Mouse (Mus musculus): Measurements from ENCODE around the gene Alox8. TPM values are rescaled to one million over a fixed set of nuclear protein-coding genes. Genes with fewer than 3 reads are reported as not detected.

Alox8 gene
- polyA plus RNA-seq, 1 experiment from 2014 or later, result 0.46 TPM

Other genes with a start within 250 kb of the Alox8 start
- gene Arhgef15, start 240.4 kb downstream of the Alox8 start, polyA plus RNA-seq (2015; fragmentation: Nextera tagmentation; extraction: Ambion mirVana), result 20.0 and 23.0 TPM in 2 replicates
- gene Slc25a35, start 229.7 kb downstream of the Alox8 start, polyA plus RNA-seq (2015; fragmentation: Nextera tagmentation; extraction: Ambion mirVana), result 7.6 and 7.9 TPM in 2 replicates
- gene Rangrf, start 222.7 kb downstream of the Alox8 start, polyA plus RNA-seq (2015; fragmentation: Nextera tagmentation; extraction: Ambion mirVana), result 62.3 and 63.9 TPM in 2 replicates
- 33.9 and 41.9 TPM in 2 replicates for gene Pfas, start 189.4 kb downstream of the Alox8 start, polyA plus RNA-seq (2015; fragmentation: Nextera tagmentation; extraction: Ambion mirVana)
- gene Ctc1, start 181.9 kb downstream of the Alox8 start, polyA plus RNA-seq (2015; fragmentation: Nextera tagmentation; extraction: Ambion mirVana), result 64.1 and 68.0 TPM in 2 replicates
- gene Aurkb, start 152.2 kb downstream of the Alox8 start, polyA plus RNA-seq (2015; fragmentation: Nextera tagmentation; extraction: Ambion mirVana), result 176 and 177 TPM in 2 replicates
- 8.0 and 9.1 TPM in 2 replicates for gene Borcs6, start 138.1 kb downstream of the Alox8 start, polyA plus RNA-seq (2015; fragmentation: Nextera tagmentation; extraction: Ambion mirVana)
- 61.0 and 68.1 TPM in 2 replicates for gene Tmem107, start 127.0 kb downstream of the Alox8 start, polyA plus RNA-seq (2015; fragmentation: Nextera tagmentation; extraction: Ambion mirVana)
- gene Vamp2, start 109.4 kb downstream of the Alox8 start, polyA plus RNA-seq (2015; fragmentation: Nextera tagmentation; extraction: Ambion mirVana), result 81.5 and 114 TPM in 2 replicates
- 11.4 and 15.6 TPM in 2 replicates for gene Per1, start 102.6 kb downstream of the Alox8 start, polyA plus RNA-seq (2015; fragmentation: Nextera tagmentation; extraction: Ambion mirVana)
- 0.39 and 0.51 TPM in 2 replicates for gene Hes7, start 77.4 kb downstream of the Alox8 start, polyA plus RNA-seq (2015; fragmentation: Nextera tagmentation; extraction: Ambion mirVana)
- 0.33 and 0.42 TPM in 2 replicates for gene 9130213A22Rik, start 75.3 kb downstream of the Alox8 start, polyA plus RNA-seq (2015; fragmentation: Nextera tagmentation; extraction: Ambion mirVana)
- 0.32 and 0.76 TPM in 2 replicates for gene Aloxe3, start 71.9 kb downstream of the Alox8 start, polyA plus RNA-seq (2015; fragmentation: Nextera tagmentation; extraction: Ambion mirVana)
- 0.30 and 0.41 TPM in 2 replicates for gene Alox12b, start 40.9 kb downstream of the Alox8 start, polyA plus RNA-seq (2015; fragmentation: Nextera tagmentation; extraction: Ambion mirVana)
- 0.17 and 0.27 TPM in 2 replicates for gene Gucy2e, start 39.2 kb upstream of the Alox8 start, polyA plus RNA-seq (2015; fragmentation: Nextera tagmentation; extraction: Ambion mirVana)
- gene Cntrob, start 125.9 kb upstream of the Alox8 start, polyA plus RNA-seq (2015; fragmentation: Nextera tagmentation; extraction: Ambion mirVana), result 22.4 and 23.2 TPM in 2 replicates
- gene Trappc1, start 126.1 kb upstream of the Alox8 start, polyA plus RNA-seq (2015; fragmentation: Nextera tagmentation; extraction: Ambion mirVana), result 166 and 172 TPM in 2 replicates
- 3.3 and 3.8 TPM in 2 replicates for gene Kcnab3, start 128.4 kb upstream of the Alox8 start, polyA plus RNA-seq (2015; fragmentation: Nextera tagmentation; extraction: Ambion mirVana)
- gene Rnf227, start 142.6 kb upstream of the Alox8 start, polyA plus RNA-seq (2015; fragmentation: Nextera tagmentation; extraction: Ambion mirVana), result 16.4 and 17.8 TPM in 2 replicates
- 58.6 and 67.2 TPM in 2 replicates for gene Chd3, start 171.6 kb upstream of the Alox8 start, polyA plus RNA-seq (2015; fragmentation: Nextera tagmentation; extraction: Ambion mirVana)
- gene Naa38, start 197.6 kb upstream of the Alox8 start, polyA plus RNA-seq (2015; fragmentation: Nextera tagmentation; extraction: Ambion mirVana), result 142 and 150 TPM in 2 replicates
- 34.0 and 37.3 TPM in 2 replicates for gene Cyb5d1, start 197.8 kb upstream of the Alox8 start, polyA plus RNA-seq (2015; fragmentation: Nextera tagmentation; extraction: Ambion mirVana)
- gene Tmem88, start 200.4 kb upstream of the Alox8 start, polyA plus RNA-seq (2015; fragmentation: Nextera tagmentation; extraction: Ambion mirVana), result 46.5 and 47.7 TPM in 2 replicates
- gene Kdm6b, start 215.8 kb upstream of the Alox8 start, polyA plus RNA-seq (2015; fragmentation: Nextera tagmentation; extraction: Ambion mirVana), result 26.0 and 31.3 TPM in 2 replicates